Mouse (Mus musculus): ENCODE measurements around the gene Acy3. TPM values are rescaled to one million over a fixed set of nuclear protein-coding genes. Genes with fewer than 3 reads are reported as not detected.

Gene Acy3
- polyA plus RNA-seq (2014; fragmentation: Nextera tagmentation; extraction: Ambion mirVana), result 13.0 and 13.5 TPM in 2 replicates

GRCm38 (mm10) chr19:3986334-3986733, at the start of gene Acy3:
Gene Acy3, plus strand, starts transcription at chr19:3986570.
- Histone ChIP-seq H3K9me3 (ENCODE audit: control insufficient read depth, low read length) (no peaks in the 10 kb centered on the region), H3K27me3 (replicated peaks; ENCODE audit: control insufficient read depth, insufficient read depth, low read length) (no peaks in the 10 kb centered on the region), H3K36me3 (ENCODE audit: control insufficient read depth, insufficient read depth, low read length) (no peaks in the 10 kb centered on the region), H3K4me3 (ENCODE audit: low read depth, low read length) (no peak within 1 kb of the TSS), H3K27ac (ENCODE audit: low read depth) (0 out of 2 replicates have a peak within 1 kb of the TSS, but pooled peaks have one; percentile 1), H3K4me1 (replicated peaks; ENCODE audit: control insufficient read depth, insufficient read depth, low read length) (peaks cover 30% of the 10 kb centered on the region), H3K4me2 (ENCODE audit: low read length) (peak within 1 kb of the TSS; percentile 34), H3K9ac (ENCODE audit: low read length) (0 out of 2 replicates have a peak within 1 kb of the TSS, but pooled peaks have one; percentile 2)
- peak; percentile 84 for DNase-seq (ENCODE audit: low spot score)
- peak; percentile 70; the same call in 1 of the 2 replicates for ATAC-seq (replicated peaks; ENCODE audit: low FRiP score, low TSS enrichment, low read depth)
- WGBS, result 10% methylated on average over 8 of the region's 8 CpGs

GRCm38 (mm10) chr19:3942315-3942714, 44.1 kb upstream of the Acy3 start:
- ATAC-seq (replicated peaks; ENCODE audit: low FRiP score, low TSS enrichment, low read depth) (no peak), DNase-seq (ENCODE audit: low spot score) (no peak)
- Histone ChIP-seq H3K9me3 (ENCODE audit: control insufficient read depth, low read length) (no peaks in the 10 kb centered on the region), H3K9ac (ENCODE audit: low read length) (no peak overlapping the region), H3K4me2 (ENCODE audit: low read length) (no peak overlapping the region), H3K4me1 (replicated peaks; ENCODE audit: control insufficient read depth, insufficient read depth, low read length) (no peaks in the 10 kb centered on the region), H3K36me3 (ENCODE audit: control insufficient read depth, insufficient read depth, low read length) (no peaks in the 10 kb centered on the region), H3K27ac (ENCODE audit: low read depth) (no peak overlapping the region), H3K27me3 (replicated peaks; ENCODE audit: control insufficient read depth, insufficient read depth, low read length) (no peaks in the 10 kb centered on the region), H3K4me3 (ENCODE audit: low read depth, low read length) (no peak overlapping the region)
- 80% methylated on average over 7 of the region's 7 CpGs for WGBS

GRCm38 (mm10) chr19:3942986-3943735, 43.2 kb upstream of the Acy3 start:
- H3K4me3 ChIP-seq (ENCODE audit: low read depth, low read length), result no peak overlapping the region
- peak; percentile 70 for DNase-seq (ENCODE audit: low spot score)
- H3K27ac ChIP-seq (ENCODE audit: low read depth), result no peak overlapping the region
- no peak overlapping the region for H3K9ac ChIP-seq (ENCODE audit: low read length)
- no peaks in the 10 kb centered on the region for H3K36me3 ChIP-seq (ENCODE audit: control insufficient read depth, insufficient read depth, low read length)
- WGBS, result 21% methylated on average over 27 of the region's 27 CpGs
- no peaks in the 10 kb centered on the region for H3K9me3 ChIP-seq (ENCODE audit: control insufficient read depth, low read length)
- no peak overlapping the region for H3K4me2 ChIP-seq (ENCODE audit: low read length)
- ATAC-seq (replicated peaks; ENCODE audit: low FRiP score, low TSS enrichment, low read depth), result 0 out of 2 replicates have a peak, but pooled peaks have one; percentile 29
- H3K27me3 ChIP-seq (replicated peaks; ENCODE audit: control insufficient read depth, insufficient read depth, low read length), result no peaks in the 10 kb centered on the region
- H3K4me1 ChIP-seq (replicated peaks; ENCODE audit: control insufficient read depth, insufficient read depth, low read length), result no peaks in the 10 kb centered on the region

DNA sequence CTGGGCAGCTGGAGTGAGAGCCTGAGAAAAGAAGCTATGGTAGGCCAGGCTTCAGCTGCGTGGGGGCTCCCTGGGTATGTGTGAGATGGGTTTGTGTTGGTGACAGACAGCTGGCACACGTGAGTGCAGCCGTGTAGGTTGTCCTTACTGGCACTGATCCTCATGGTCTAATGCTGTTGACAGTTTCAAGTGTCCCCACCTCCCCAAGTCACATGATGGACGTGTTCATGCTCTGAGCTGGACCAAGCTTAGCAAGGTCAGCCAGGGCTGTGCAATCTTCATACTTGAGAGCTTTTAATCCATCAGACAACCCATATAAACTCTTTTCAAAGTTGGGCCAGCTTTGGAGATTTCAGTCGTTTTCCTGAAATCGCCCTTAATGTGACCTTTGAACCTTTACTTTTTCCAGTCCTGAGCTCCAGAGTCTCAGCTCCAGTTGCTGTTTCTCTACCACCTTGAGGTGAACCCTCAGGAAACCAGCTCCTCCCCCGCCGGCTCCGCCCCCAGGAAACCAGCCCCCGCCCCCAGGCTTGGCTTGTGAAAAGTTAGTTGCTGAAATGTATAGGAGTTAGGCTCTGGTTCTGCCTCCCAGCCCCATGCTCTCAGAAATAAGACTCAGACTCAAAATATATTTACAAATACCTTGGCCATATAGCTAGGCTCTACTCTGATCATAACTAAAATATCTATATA, 40.4 kb upstream of the Acy3 start:
- H3K36me3 ChIP-seq (ENCODE audit: control insufficient read depth, insufficient read depth, low read length), result no peaks in the 10 kb centered on the region
- H3K9ac ChIP-seq (ENCODE audit: low read length), result no peak overlapping the region
- DNase-seq (ENCODE audit: low spot score), result no peak
- H3K4me2 ChIP-seq (ENCODE audit: low read length), result no peak overlapping the region
- no peaks in the 10 kb centered on the region for H3K4me1 ChIP-seq (replicated peaks; ENCODE audit: control insufficient read depth, insufficient read depth, low read length)
- no peaks in the 10 kb centered on the region for H3K27me3 ChIP-seq (replicated peaks; ENCODE audit: control insufficient read depth, insufficient read depth, low read length)
- no peak for ATAC-seq (replicated peaks; ENCODE audit: low FRiP score, low TSS enrichment, low read depth)
- no peak overlapping the region for H3K27ac ChIP-seq (ENCODE audit: low read depth)
- WGBS, result 26% methylated on average over 10 of the region's 10 CpGs
- no peak overlapping the region for H3K4me3 ChIP-seq (ENCODE audit: low read depth, low read length)
- H3K9me3 ChIP-seq (ENCODE audit: control insufficient read depth, low read length), result no peaks in the 10 kb centered on the region

- DNase-seq (ENCODE audit: low spot score) (peak; percentile 86), ATAC-seq (replicated peaks; ENCODE audit: low FRiP score, low TSS enrichment, low read depth) (peak; percentile 54; the same call in 1 of the 2 replicates)
- Histone ChIP-seq H3K9me3 (ENCODE audit: control insufficient read depth, low read length) (no peaks in the 10 kb centered on the region), H3K27ac (ENCODE audit: low read depth) (no peak overlapping the region), H3K9ac (ENCODE audit: low read length) (no peak overlapping the region), H3K36me3 (ENCODE audit: control insufficient read depth, insufficient read depth, low read length) (no peaks in the 10 kb centered on the region), H3K4me1 (replicated peaks; ENCODE audit: control insufficient read depth, insufficient read depth, low read length) (no peaks in the 10 kb centered on the region), H3K27me3 (replicated peaks; ENCODE audit: control insufficient read depth, insufficient read depth, low read length) (no peaks in the 10 kb centered on the region), H3K4me2 (ENCODE audit: low read length) (no peak overlapping the region), H3K4me3 (ENCODE audit: low read depth, low read length) (no peak overlapping the region)
- WGBS, result 11% methylated on average over 2 of the region's 2 CpGs
These were observed 39.7 kb upstream of the Acy3 start for GRCm38 (mm10) chr19:3946715-3947114.

DNA sequence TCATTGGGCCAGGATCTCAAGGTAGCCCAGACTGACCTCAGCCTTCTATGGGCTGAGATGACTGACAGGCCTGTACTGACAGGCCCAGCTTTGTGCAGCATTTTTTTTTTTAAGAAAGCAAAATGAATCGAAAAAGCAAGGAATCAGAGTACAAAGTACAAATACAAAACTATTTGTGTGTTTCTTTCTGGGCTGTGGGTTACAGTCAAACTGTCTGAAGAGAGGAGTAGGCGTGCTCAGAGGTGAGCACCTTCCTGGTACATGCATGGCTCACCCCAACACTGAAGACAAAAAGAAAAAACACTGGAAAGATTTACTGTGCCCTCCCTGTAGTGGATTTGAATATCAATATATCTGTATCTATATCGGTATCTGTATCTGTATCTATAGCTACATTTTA, 38.6 kb upstream of the Acy3 start:
- H3K9me3 ChIP-seq (ENCODE audit: control insufficient read depth, low read length), result no peaks in the 10 kb centered on the region
- ATAC-seq (replicated peaks; ENCODE audit: low FRiP score, low TSS enrichment, low read depth) (no peak), DNase-seq (ENCODE audit: low spot score) (no peak)
- no peaks in the 10 kb centered on the region for H3K27me3 ChIP-seq (replicated peaks; ENCODE audit: control insufficient read depth, insufficient read depth, low read length)
- no peaks in the 10 kb centered on the region for H3K36me3 ChIP-seq (ENCODE audit: control insufficient read depth, insufficient read depth, low read length)
- WGBS, result 84% methylated on average over 3 of the region's 3 CpGs
- H3K9ac ChIP-seq (ENCODE audit: low read length), result no peak overlapping the region
- no peaks in the 10 kb centered on the region for H3K4me1 ChIP-seq (replicated peaks; ENCODE audit: control insufficient read depth, insufficient read depth, low read length)
- H3K27ac ChIP-seq (ENCODE audit: low read depth), result no peak overlapping the region
- no peak overlapping the region for H3K4me3 ChIP-seq (ENCODE audit: low read depth, low read length)
- H3K4me2 ChIP-seq (ENCODE audit: low read length), result no peak overlapping the region

GRCm38 (mm10) chr19:3948546-3948945, 37.8 kb upstream of the Acy3 start:
- ATAC-seq (replicated peaks; ENCODE audit: low FRiP score, low TSS enrichment, low read depth), result no peak
- Histone ChIP-seq H3K4me3 (ENCODE audit: low read depth, low read length) (no peak overlapping the region), H3K36me3 (ENCODE audit: control insufficient read depth, insufficient read depth, low read length) (no peaks in the 10 kb centered on the region), H3K9ac (ENCODE audit: low read length) (no peak overlapping the region), H3K27ac (ENCODE audit: low read depth) (no peak overlapping the region), H3K4me2 (ENCODE audit: low read length) (no peak overlapping the region), H3K4me1 (replicated peaks; ENCODE audit: control insufficient read depth, insufficient read depth, low read length) (no peaks in the 10 kb centered on the region), H3K27me3 (replicated peaks; ENCODE audit: control insufficient read depth, insufficient read depth, low read length) (no peaks in the 10 kb centered on the region), H3K9me3 (ENCODE audit: control insufficient read depth, low read length) (no peaks in the 10 kb centered on the region)
- WGBS, result 72% methylated on average over 14 of the region's 14 CpGs
- no peak for DNase-seq (ENCODE audit: low spot score)

DNA sequence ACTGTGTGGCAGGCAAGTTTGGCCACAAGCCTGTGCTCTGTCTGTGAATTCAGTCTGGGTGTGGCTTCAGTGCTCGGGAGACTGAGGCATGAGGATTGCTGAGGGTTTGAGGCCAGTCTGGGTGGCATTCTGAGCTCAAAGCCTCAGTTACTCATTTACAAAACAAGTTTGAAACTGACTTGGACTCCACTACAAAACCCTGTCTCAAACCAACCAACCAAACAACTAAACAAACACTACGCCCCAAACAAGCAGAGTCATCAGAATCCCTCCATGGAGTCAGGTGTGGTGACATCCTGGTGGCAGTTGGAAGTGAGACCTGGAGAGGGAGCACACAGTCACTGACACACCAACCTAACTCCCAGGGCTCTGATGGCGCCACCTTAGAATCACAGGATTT, 36.0 kb upstream of the Acy3 start:
- H3K27ac ChIP-seq (ENCODE audit: low read depth), result no peak overlapping the region
- DNase-seq (ENCODE audit: low spot score) (no peak), ATAC-seq (replicated peaks; ENCODE audit: low FRiP score, low TSS enrichment, low read depth) (no peak)
- WGBS, result 85% methylated on average over 3 of the region's 3 CpGs
- H3K27me3 ChIP-seq (replicated peaks; ENCODE audit: control insufficient read depth, insufficient read depth, low read length), result no peaks in the 10 kb centered on the region
- H3K9ac ChIP-seq (ENCODE audit: low read length), result no peak overlapping the region
- no peak overlapping the region for H3K4me2 ChIP-seq (ENCODE audit: low read length)
- H3K4me3 ChIP-seq (ENCODE audit: low read depth, low read length), result no peak overlapping the region
- no peaks in the 10 kb centered on the region for H3K9me3 ChIP-seq (ENCODE audit: control insufficient read depth, low read length)
- no peaks in the 10 kb centered on the region for H3K4me1 ChIP-seq (replicated peaks; ENCODE audit: control insufficient read depth, insufficient read depth, low read length)
- no peaks in the 10 kb centered on the region for H3K36me3 ChIP-seq (ENCODE audit: control insufficient read depth, insufficient read depth, low read length)

All from intestine, embryonic 14.5 days (tissue).